Comparison of ENCODE assay signal across 9 mouse cellular contexts in genomic region chr10:88727128-88727527, GRCm38 (mm10). TPM values are rescaled to one million over a fixed set of nuclear protein-coding genes. Genes with fewer than 3 reads are reported as not detected.
A peak's percentile ranks its signal among the peaks of the same experiment; 100 is the strongest.
DNase-seq lines count a peak whose midpoint lies in the region; ATAC-seq and TF ChIP-seq lines count a peak whose summit lies in the region.
"Had no signal": no experiment of that assay in that cellular context is flagged by ENCODE, and none has a peak within 500 bp of the region (broad histone marks: within the 10 kb centered on the region; RNA-seq: fewer than 3 reads in every experiment).

No protein-coding gene starts in this region.

- no peak overlapping the region for H3K9ac ChIP-seq in kidney, embryonic 16.5 days (replicated peaks; ENCODE audit: low read length)
- H3K9ac ChIP-seq: embryonic facial prominence, embryonic 13.5 days; limb, embryonic 12.5 days had no signal

- H3K27ac ChIP-seq in kidney, embryonic 16.5 days (ENCODE audit: low read length) = no peak overlapping the region
- H3K27ac ChIP-seq: embryonic facial prominence, embryonic 13.5 days; limb, embryonic 12.5 days had no signal

- H3K4me1 ChIP-seq in kidney, embryonic 16.5 days (ENCODE audit: insufficient read depth, low read length) = peaks cover 5% of the 10 kb centered on the region
- H3K4me1 ChIP-seq in lung, adult 2 months (ENCODE audit: control insufficient read depth, insufficient read depth, low read length) = no peaks in the 10 kb centered on the region; the same call in 1 of the 2 replicates

- no peak overlapping the region for H3K4me3 ChIP-seq in kidney, embryonic 16.5 days (ENCODE audit: low read length)
- no peak overlapping the region for H3K4me3 ChIP-seq in lung, adult 2 months (replicated peaks; ENCODE audit: extremely low read depth, low read depth, low read length)
- H3K4me3 ChIP-seq: embryonic facial prominence, embryonic 13.5 days; limb, embryonic 12.5 days had no signal

- TF ChIP-seq POLR2A in lung, adult 2 months (IDR thresholded peaks at IDR 0.05; ENCODE audit: borderline replicate concordance, extremely low read depth, low read depth, low read length) = no peak

- H3K4me2 ChIP-seq in kidney, embryonic 16.5 days (replicated peaks; ENCODE audit: low read depth, low read length) = no peak overlapping the region
- H3K4me2 ChIP-seq: embryonic facial prominence, embryonic 13.5 days; limb, embryonic 12.5 days had no signal

- 47% methylated on average over 1 of the region's 1 CpGs for whole genome bisulfite sequencing in kidney, embryonic 16.5 days
- WGBS in lung, adult 2 months = 36% methylated on average over 1 of the region's 1 CpGs

- H3K27me3 ChIP-seq in kidney, embryonic 16.5 days (ENCODE audit: insufficient read depth, low read length) = no peaks in the 10 kb centered on the region
- H3K27me3 ChIP-seq: embryonic facial prominence, embryonic 13.5 days; limb, embryonic 12.5 days had no signal

- DNase-seq in kidney, adult 11 months = peak; percentile 26
- DNase-seq in ES-CJ7 (ENCODE audit: low read depth, low spot score) = peak; percentile 75
- peak; percentile 32 for DNase-seq in adrenal gland, postnatal 25 days
- DNase-seq in induced T-regulatory cell, adult 2 months (ENCODE audit: low read depth) = peak; percentile 68
- DNase-seq in lung, adult 2 months = peak; percentile 26
- peak; percentile 59 for DNase-seq in thymus, postnatal 0 days (ENCODE audit: low spot score)

- TF ChIP-seq CTCF in lung, adult 2 months (IDR thresholded peaks at IDR 0.05; ENCODE audit: insufficient read depth, low read length) = 0 out of 2 replicates have a peak, but pooled peaks have one; percentile 11

- H3K9me3 ChIP-seq in kidney, embryonic 16.5 days (ENCODE audit: low read length) = no peaks in the 10 kb centered on the region
- H3K9me3 ChIP-seq: embryonic facial prominence, embryonic 13.5 days; limb, embryonic 12.5 days had no signal

- H3K36me3 ChIP-seq in kidney, embryonic 16.5 days (ENCODE audit: insufficient read depth, low read length) = no peaks in the 10 kb centered on the region
- H3K36me3 ChIP-seq: embryonic facial prominence, embryonic 13.5 days; limb, embryonic 12.5 days had no signal

- no peak for ATAC-seq in kidney, embryonic 16.5 days (ENCODE audit: low FRiP score, low TSS enrichment)

RNA-seq across cellular contexts. Expression of gene Arl1, which starts 3.5 kb away (rescaled TPM):
- 197 and 206 TPM in 2 replicates for polyA plus RNA-seq in kidney, embryonic 16.5 days (2015; fragmentation: Nextera tagmentation; extraction: Ambion mirVana)
- total RNA-seq in adrenal gland, postnatal 25 days (2021) = 89.0 and 97.2 TPM in 2 replicates
- polyA plus RNA-seq in lung, adult 2 months (2012; rRNA removed) = 25.3 and 26.4 TPM in 2 replicates
- 114 and 124 TPM in 2 replicates for polyA plus RNA-seq in thymus, postnatal 0 days (2015; fragmentation: Nextera tagmentation; extraction: Ambion mirVana)

RNA-seq across cellular contexts. Expression of gene Spic, which starts 42.3 kb away (rescaled TPM):
- polyA plus RNA-seq in kidney, embryonic 16.5 days (2015; fragmentation: Nextera tagmentation; extraction: Ambion mirVana) = 0.66 and 0.84 TPM in 2 replicates
- 2.4 and 2.5 TPM in 2 replicates for total RNA-seq in adrenal gland, postnatal 25 days (2021)
- 0.15 and 0.20 TPM in 2 replicates for polyA plus RNA-seq in lung, adult 2 months (2012; rRNA removed)
- polyA plus RNA-seq in thymus, postnatal 0 days (2015; fragmentation: Nextera tagmentation; extraction: Ambion mirVana) = 12.0 and 16.3 TPM in 2 replicates
- polyA plus RNA-seq: embryonic facial prominence, embryonic 13.5 days; limb, embryonic 12.5 days had no signal
